Mouse (Mus musculus): ENCODE measurements at regions not wholly inside any gene's neighbourhood (a gene's known extent, or its start where the extent isn't known, plus 50 kb on each side); places are given as distances from the start of the nearest gene placed in this dataset.
A peak's percentile ranks its signal among the peaks of the same experiment; 100 is the strongest.

DNA sequence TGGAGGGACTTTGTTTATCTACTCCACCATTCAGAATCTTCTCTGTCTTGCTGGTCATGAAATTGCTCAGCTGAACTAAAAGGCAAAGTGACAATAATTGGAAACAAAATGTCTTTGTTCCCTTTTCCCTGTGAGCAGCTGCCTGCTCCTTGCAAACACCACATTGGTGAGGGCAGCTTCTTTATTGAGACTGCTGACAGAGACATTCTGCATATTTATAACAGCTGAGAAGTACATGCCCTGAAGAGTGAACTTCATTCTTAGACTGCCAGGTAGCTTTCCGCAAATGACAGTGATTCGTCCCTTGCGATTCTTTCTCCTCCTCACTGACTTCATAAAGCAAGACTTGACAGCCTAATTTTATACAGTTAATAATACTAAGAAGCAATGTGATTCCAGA lies 237.0 kb downstream of the Cps1 start:
- ATAC-seq (ENCODE audit: low TSS enrichment), result no peak

DNA sequence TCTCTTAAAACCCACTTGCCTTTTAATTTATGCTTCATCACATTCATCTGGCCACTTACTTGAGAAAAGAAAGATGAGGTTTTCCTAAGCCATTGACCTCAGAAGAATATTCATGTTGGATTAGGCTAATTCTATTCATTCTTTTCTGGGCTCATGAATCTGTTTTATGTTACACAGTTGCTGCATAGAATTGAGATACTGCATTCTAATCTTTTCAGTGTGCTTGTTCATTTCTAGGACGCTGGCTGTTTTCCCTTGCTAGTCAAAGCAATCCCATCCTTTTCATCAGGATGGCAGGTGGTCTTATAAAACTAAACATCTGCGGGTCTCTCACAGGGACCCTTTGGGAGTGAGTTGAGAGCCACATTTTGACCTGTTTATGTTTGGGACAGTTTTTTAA lies 243.2 kb downstream of the Cps1 start:
- ATAC-seq (ENCODE audit: low TSS enrichment), result no peak

DNA sequence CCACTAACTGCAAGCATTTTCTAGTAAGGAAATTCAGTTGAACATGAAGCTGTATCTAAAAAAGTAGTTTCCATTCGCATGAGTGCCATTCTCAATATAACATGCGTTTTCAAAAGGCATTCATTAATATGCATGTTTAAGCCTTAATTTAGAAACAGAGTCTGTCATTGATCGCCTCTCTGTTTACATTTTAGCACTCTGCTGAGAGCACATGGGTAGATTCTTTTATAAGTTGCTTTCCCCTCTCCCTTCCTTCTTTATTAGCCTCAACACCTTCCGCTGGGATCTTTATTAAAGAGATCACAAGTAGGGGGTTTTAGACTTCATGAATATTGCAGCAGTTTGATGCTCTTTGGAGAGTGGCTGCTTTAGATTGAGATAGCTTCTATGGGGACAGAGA lies 243.7 kb downstream of the Cps1 start:
- no peak for ATAC-seq (ENCODE audit: low TSS enrichment)

DNA sequence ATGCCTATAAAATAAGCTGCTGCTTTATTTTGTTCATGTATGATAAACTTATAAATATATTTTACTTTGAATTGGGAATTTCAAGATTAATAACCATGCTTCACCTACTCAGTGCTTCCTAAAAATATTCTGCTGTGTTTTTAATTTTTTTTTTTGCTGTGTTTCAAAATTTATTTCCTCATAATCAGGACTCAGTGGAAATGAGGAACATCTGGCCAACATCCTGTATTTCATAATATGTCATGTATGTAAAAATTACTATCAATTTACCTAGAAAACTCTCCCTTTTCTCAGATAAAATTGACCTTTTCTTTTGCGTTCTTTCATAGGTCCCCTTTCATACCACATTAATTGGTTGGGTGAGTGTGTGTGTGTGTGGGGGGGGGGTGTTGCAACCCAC lies 259.5 kb downstream of the Cps1 start:
- no peak for ATAC-seq (ENCODE audit: low TSS enrichment)

DNA sequence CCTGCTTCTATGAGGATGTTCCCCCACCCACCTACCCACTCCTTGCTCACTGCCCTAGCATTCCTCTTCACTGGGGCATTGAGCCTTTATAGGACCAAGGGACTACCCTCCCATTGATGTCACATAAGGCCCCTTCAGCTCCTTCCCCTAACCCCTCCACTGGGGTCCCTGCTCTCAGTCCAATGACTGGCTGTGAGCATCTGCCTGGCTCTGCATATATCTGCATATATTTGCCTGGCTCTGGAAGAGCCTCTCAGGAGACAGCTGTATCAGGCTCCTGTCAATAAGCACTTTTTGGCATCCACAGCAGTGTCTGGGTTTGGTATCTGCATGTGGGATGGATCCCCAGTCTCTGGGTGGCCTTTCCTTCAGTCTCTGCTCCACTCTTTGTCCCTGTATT lies 262.6 kb downstream of the Cps1 start:
- ATAC-seq (ENCODE audit: low TSS enrichment), result no peak

DNA sequence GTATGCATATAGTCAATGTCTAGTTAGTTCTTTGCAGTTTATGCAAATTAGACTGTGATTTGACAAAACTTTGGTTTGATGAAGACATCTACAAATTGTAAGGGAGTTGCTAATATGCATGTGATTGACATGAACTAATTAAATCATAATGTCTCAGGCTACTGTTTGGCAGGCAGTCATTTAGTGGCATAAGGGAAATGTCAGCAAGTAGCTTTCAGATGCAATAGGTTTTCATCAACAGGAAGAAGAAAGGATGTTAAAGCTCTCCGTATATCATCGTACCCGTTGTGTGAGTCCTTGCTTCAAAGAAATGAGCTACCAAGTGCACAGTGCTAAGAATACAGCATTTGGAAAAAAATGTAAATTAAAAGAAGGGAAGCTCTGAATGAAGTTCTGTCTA lies 264.1 kb downstream of the Cps1 start:
- ATAC-seq (ENCODE audit: low TSS enrichment), result no peak

DNA sequence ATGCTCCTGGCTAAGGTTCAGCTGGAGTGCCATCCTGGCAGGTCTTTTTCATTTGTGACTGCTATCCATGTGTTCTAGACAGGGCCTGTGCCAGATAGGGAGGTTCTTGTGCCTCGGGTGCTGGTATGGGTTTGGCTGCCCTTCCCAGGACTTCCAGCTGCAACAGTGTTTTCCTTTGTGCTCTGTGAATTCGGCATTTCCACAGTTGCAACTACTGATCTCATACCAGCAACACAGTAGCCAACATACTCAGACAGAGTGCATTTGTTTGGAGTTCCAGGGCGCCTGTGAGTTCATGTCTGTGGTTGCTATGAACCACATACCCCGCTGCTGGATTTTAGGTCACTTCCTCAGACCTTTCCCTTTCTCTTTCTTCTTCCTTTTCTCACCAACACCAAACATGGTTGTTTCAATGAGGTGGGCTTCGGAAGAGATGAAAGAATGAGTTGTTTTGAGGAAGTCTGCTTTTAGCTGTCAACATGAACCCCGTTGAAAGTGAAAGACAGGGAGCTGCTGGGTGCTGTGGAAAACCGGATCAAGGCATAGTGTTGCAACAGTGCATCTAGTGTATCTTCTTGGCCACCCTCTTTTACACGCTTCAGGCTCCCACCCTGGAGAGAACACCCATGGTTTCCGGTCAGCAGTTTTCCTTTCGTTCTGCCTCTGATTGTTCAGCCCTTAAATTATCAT lies 275.1 kb downstream of the Cps1 start:
- ATAC-seq (ENCODE audit: low TSS enrichment), result peak; percentile 93

DNA sequence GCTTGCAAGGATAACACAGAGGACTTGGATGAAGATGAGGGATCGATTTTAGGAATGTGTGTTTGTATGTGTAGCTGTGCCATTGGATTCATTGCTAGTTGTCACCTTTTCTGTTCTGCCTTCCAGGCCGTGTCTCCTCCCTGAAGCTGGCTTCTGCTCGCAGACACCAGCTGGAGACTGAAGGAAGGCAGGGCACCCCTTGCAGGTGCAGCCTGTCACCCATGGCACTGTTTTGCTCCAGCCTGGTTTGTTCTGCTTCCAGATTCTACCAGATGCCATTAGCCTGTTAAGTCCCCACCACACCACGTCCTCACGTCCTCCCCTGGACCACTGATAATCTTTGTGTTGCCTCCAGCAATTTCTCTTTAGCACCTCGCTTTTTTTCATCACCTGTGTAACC lies 286.7 kb downstream of the Cps1 start:
- ATAC-seq (ENCODE audit: low TSS enrichment), result no peak

DNA sequence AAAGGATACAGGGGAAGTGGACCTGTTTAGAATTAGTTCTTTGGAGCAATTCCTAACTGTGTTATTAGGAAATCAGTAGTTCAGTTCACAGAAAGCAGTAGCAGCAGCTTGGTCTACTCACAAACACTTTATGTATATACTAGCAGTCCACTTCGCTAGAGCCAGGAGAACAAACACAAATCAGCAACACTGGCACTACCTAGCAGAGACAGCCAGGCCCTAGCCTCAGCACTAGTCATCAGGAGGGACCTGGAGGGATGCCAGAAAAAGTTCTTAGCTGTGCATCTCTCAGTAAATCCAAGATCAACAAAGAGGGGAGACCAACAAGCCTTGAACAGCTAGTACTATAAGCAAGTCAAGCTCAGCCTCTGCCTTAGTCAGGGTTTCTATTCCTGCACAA lies 294.4 kb downstream of the Cps1 start:
- no peak for ATAC-seq (ENCODE audit: low TSS enrichment)

DNA sequence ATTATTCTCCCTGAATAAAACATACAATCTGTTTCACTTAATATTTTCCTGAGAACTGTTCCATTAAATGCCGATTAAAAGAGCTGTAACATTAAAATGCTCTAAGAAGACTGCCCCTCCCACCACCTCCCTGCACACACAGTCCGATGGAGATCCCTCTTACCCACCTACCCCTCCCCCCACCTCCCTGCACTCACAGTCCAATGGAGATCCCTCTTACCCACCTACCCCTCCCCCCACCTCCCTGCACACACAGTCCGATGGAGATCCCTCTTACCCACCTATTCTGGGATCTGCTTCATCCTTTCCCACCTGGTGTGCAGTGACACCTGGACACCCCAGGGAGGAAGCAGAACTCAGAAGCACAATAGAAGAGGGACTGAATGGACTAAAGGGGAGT lies 305.6 kb downstream of the Cps1 start:
- no peak for ATAC-seq (ENCODE audit: low TSS enrichment)

DNA sequence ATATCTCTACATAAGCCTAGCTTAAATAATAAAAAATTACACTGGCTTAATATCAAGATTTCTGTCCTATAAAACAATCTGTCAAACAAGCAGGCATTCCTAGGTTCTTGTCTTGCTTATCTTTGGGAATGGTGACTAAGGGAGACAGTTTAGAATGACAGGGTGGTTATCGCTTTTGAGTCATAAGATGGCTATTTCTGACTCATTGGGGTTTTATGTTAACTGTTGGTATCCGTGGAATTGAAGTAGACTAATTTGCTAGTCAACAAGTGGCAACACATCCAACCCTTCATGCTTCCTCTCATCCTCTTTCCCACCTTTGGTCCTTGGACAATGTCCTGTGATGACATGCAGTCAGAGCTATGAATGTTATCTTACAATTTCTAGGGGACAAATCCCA lies 328.0 kb downstream of the Cps1 start:
- no peak for ATAC-seq (ENCODE audit: low TSS enrichment)

DNA sequence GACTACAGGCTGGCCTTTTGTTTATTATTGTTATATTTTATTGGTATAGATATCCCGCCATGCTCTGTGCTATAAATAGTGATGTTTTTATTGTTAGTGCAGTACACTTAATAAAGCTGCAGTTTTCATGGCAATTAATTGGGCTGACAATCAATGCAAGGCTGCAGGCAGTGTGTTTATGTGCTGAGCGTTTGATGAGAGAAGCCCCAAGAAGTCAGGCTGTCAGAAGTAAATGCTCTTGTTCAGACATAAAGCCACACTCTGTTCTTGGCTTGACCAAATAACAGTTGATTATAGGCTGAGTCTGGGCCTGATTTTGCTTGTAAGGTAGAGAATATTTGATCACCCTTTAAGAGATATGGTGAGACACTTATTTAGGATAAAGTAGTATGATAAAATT lies 341.4 kb downstream of the Cps1 start:
- no peak for ATAC-seq (ENCODE audit: low TSS enrichment)

DNA sequence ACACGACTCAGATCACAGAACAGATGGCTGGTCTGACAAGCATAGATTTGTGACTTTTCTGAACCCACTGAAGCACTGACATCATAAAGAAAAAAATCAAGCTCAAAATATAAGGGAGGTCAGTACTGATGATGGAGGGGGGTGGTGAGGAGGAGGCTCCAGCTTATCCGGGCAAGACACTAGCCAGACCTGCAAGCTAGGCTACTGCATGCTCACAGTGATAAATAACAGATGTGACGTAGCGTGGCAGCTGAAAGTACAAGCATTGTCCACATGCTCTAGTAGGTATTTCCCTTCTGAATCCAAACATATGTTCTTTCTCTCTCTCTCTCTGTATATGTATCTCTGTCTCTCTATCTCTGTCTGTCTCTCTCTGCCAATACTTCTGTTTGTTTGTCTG lies 342.7 kb downstream of the Cps1 start:
- no peak for ATAC-seq (ENCODE audit: low TSS enrichment)

DNA sequence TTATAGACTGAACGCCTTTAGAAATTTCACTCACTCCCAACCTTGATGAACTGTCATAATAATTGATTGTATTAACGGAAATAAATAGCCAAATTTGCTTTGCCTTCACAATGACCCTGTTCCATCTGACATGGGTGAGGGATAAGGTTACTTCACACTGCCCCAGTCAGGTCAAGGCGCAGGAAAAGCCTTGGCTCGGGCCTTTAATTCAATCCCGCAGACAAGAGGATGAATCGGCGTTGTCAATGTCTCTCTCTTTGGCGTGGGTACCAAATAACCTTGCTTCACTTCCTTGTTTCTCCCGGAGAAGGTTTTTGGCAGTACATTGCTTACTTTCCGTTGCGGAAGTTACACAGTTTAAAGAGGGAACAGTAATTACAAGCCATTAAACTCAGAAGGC lies 354.2 kb downstream of the Cps1 start:
- no peak for ATAC-seq (ENCODE audit: low TSS enrichment)

DNA sequence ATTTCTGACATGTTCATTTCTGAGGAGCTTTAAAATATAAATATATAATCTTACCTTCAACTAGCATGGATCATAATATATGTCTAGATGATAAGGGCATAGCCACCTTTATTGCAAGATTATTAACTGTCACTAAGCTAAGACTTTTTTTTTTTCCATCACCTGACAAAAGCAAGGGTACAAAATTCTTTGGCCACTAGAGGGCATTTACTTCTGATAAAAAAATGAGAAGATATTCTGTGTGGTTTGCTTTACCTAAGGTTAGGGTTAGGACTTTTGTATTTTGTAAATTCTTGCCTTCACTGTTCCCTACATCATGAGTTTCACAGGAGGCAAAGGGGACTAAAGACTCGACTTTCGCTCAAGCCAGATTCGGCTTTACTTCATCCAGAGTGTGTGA lies 355.1 kb downstream of the Cps1 start:
- no peak for ATAC-seq (ENCODE audit: low TSS enrichment)

DNA sequence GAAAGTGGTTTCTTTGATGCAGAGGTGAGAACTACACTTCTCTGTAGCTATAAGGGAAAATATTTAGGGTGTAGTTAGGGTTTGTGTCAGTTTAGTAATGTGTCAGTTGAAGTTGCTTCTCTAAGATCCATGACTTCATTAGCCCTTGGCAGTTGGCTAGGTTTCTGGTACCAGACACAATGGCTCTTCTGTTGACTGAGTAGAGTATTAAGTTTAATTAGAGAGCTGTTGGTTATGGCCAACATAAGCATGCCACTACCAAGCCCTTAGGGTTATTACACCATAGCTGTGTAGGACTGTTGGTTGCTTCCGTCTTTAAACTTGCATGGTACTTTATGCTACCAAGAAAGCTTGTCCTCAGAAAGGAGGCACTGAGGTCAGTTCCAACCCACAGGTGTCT lies 359.1 kb downstream of the Cps1 start:
- ATAC-seq (ENCODE audit: low TSS enrichment), result no peak

DNA sequence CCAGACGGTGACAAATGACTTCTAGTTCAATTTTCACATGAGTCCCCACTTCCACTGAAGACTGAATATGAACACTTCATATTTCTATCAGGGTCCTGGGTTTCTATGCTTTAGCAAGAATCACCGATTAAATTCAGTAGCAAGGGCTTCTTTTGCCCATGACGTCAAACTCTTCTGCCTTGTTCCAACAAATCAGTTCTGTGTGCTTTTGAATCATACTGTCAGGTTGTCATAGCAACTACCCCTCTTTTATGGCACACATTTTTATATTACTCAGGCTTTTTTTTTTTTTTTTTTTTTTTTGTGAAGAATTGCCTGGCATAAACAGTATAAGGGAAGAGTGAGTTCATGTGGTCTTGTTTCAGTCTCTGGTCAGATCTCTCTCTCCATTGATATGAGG lies 381.3 kb downstream of the Cps1 start:
- peak; percentile 55; the same call in 1 of the 2 replicates for ATAC-seq (ENCODE audit: low TSS enrichment)

DNA sequence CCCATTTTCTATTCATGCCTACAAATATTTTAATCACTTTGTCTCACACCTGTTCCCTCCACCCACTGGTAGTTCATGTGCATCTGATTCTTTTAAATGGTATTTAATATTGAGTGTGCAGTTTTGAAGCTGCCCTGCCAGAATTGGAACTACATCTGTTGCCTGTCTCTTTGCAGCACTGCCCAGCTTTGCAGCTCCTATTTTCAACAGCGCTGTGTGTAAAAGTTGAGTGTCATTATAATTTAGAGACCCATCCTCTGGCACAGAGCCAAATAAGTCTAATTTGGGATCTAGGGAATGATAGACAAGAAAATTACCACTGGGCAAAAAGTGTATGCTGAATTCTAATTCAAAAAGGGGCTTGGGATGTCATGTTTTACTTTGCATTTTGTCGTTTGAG lies 382.9 kb downstream of the Cps1 start:
- ATAC-seq (ENCODE audit: low TSS enrichment), result no peak

DNA sequence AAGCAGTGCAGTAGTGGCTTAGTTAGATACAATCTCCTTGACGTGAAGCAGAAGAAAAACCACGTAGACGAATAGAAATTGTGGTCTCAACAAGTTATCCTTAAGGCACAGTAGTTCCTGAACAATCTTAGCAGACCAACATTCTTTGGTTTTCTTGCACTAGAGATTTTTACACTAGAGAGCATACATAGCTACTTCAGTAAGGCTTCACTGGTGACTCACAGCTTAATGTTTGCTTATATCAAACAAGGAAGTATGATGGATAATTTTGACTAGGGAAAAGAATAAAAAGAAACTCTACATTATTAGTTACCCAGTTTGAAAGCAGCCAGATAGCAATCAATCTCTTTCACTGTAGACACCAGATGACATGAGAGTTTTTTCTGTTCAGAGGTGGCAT lies 395.5 kb downstream of the Cps1 start:
- ATAC-seq (ENCODE audit: low TSS enrichment), result no peak

DNA sequence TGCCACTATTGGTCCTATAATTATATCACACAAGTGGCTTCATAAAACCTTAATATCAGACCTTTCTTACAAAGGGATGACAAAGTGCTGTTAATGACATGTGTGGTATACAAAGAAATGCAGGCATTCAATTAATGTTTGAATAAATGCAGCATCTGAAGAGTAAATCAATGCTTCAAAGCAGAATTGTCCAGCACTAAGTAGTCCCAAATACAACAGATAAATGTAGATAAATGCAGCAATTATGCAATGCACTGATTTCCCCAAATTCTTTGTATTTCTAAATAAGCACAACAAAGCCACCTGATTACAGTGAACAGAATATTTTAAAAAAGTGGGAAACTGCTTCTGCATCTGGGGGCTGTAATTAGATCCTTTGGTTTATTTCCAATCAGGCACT lies 435.9 kb downstream of the Cps1 start:
- no peak for ATAC-seq (ENCODE audit: low TSS enrichment)

DNA sequence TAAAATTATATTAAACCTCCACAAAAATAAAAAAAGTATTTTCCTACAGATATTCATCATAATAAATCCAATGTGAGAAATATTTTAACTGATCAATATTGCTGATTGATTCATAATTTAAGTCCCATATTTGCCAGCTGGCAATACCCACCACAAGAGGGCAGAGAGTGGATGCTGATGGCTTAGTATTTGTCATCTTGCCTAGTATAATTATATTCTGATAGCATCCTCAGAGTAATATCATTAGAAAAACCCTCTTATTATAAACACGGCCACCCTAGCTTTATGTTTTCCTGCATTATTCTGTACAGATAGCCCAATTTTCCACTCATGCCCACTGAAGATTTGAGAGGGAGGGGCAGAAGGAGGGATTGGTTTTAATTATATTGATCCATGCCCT lies 436.4 kb downstream of the Cps1 start:
- no peak for ATAC-seq (ENCODE audit: low TSS enrichment)

DNA sequence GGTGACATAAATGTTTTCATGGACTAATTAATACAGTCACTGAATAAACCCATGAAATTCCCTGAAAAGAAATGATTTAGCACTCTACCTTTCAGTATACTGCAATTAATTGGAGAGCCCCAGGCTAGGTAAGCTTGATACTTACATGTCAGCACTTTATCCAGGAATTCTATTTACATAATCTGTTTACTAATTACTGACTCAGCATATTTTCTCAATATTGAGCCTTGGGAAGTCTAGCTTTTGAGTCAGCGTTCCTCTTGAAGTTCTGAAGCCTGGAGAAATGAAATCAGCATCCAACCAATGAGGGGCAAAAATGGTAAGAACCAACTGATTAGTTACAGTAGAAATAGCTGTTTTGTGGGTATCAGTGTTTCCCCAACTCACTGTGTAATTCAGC lies 448.8 kb downstream of the Cps1 start:
- no peak for ATAC-seq (ENCODE audit: low TSS enrichment)

DNA sequence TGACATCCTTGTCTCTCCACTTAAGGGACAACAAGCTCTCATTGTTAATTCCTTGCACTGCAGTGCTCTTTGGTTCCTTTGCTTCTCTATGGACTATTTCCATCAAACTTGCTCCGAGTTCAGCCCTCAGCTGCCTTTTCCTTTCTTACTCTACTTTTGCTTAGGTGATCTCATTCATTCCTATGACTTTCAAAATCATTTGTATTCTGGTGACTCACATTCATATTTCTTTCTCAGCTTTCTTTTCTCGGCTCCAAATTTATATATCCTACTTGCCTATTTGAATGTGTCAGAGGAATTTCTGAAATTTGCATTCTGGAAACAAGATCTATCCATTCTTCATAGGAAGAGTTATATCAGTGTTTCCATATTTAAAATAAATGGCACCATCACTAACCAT lies 456.9 kb downstream of the Cps1 start:
- ATAC-seq (ENCODE audit: low TSS enrichment), result peak; percentile 91

Data from frontal cortex, adult (tissue).